Comparison of ENCODE assay signal across 12 mouse cellular contexts in the genomic region with DNA sequence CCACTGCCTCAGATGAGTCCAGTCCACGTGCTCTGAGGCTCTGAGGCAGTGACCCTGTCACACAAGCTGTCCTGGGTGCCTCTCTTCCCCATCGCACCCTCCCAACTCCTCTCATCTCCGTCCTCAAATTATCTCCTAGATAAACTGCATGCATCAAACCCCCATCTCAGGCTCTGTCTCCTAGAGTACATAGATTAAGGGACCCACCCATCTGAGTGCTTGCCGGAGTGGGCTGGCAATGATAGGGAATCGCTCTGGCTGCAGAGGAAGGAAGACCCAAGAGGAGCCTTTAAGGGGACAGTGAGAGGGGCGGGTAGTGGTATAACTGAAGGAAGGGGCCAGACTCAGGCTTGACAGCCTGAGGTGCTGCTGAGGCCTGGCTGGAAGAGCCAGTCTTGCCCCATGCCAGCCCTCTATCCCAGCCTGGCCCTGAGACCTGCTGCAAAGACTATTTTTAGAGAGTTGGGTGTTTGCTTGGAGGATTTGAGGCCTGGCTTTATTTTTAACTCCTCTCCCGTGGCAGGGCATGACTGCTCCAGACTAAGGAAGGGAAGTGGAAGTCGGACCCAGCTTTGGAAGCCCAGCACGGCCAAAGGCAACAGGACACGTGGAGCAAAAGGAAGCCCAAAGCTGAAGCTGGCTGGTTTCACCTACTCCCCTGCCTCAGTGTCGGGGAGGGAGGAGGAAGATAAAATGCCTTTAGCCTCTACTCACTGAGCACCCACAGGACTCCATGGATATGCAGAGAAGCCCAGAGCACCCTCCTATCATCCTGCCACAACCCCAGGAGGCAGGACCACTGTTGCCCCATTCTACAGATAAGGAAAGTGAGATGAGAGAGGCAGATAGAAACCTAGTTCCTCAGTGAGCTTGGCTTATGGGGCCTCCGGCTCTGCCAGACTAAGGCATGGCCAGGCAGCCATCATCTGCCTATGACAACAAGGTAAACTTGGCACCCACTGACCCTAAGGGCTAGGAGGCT. TPM values are rescaled to one million over a fixed set of nuclear protein-coding genes. Genes with fewer than 3 reads are reported as not detected.
DNase-seq lines count a peak whose midpoint lies in the region; ATAC-seq and TF ChIP-seq lines count a peak whose summit lies in the region.
"Had no signal": no experiment of that assay in that cellular context is flagged by ENCODE, and none has a peak within 500 bp of the region (broad histone marks: within the 10 kb centered on the region; RNA-seq: fewer than 3 reads in every experiment).

No protein-coding gene starts in this region.

- no peak overlapping the region for H3K4me2 ChIP-seq in midbrain, postnatal 0 days (ENCODE audit: low read depth, low read length, poor library complexity, severe bottlenecking)
- H3K4me2 ChIP-seq: forebrain, embryonic 12.5 days; midbrain, embryonic 12.5 days; neural tube, embryonic 13.5 days had no signal

- no peak for TF ChIP-seq CTCF in midbrain, postnatal 0 days (IDR thresholded peaks at IDR 0.05)

- H3K9me3 ChIP-seq in midbrain, postnatal 0 days (ENCODE audit: low read length) = no peaks in the 10 kb centered on the region
- H3K9me3 ChIP-seq: forebrain, embryonic 12.5 days; midbrain, embryonic 12.5 days; neural tube, embryonic 13.5 days had no signal

- H3K36me3 ChIP-seq in midbrain, postnatal 0 days (ENCODE audit: insufficient read depth, low read length) = no peaks in the 10 kb centered on the region
- H3K36me3 ChIP-seq: forebrain, embryonic 12.5 days; midbrain, embryonic 12.5 days; neural tube, embryonic 13.5 days had no signal

- intact Hi-C loops in heart, postnatal 10 days (cut with DNase I) = no loop called here
- intact Hi-C loops in left cerebral cortex, postnatal 14 days (cut with DNase I) = no loop called here

- peak; percentile 79 for DNase-seq in gastrocnemius, adult 18-20 months (ENCODE audit: low spot score)
- DNase-seq in gastrocnemius, postnatal 4 days (ENCODE audit: low spot score in 2 of 2) = no peak
- peak; percentile 70 for DNase-seq in gastrocnemius, postnatal 25 days
- peak; percentile 75 to 81 for DNase-seq in heart, postnatal 10 days
- peak; percentile 41 for DNase-seq in lung, postnatal 10 days
- no peak for DNase-seq in midbrain, postnatal 0 days (ENCODE audit: low spot score)
- no peak for DNase-seq in adrenal gland, adult (ENCODE audit: inconsistent age in 2 of 2, low spot score in 1 of 2)
- no peak for DNase-seq in left cerebral cortex, postnatal 14 days (ENCODE audit: low spot score in 2 of 2)
- DNase-seq: kidney, adult 18-20 months had no signal

- no peaks in the 10 kb centered on the region for H3K27me3 ChIP-seq in midbrain, postnatal 0 days (ENCODE audit: insufficient read depth, low read length)
- H3K27me3 ChIP-seq: forebrain, embryonic 12.5 days; midbrain, embryonic 12.5 days; neural tube, embryonic 13.5 days had no signal

- H3K9ac ChIP-seq in midbrain, postnatal 0 days (replicated peaks; ENCODE audit: low read length, poor library complexity, severe bottlenecking) = no peak overlapping the region
- H3K9ac ChIP-seq: forebrain, embryonic 12.5 days; midbrain, embryonic 12.5 days; neural tube, embryonic 13.5 days had no signal

- no peak overlapping the region for H3K4me3 ChIP-seq in midbrain, postnatal 0 days (ENCODE audit: low read depth, low read length)
- H3K4me3 ChIP-seq: forebrain, embryonic 12.5 days; midbrain, embryonic 12.5 days; neural tube, embryonic 13.5 days had no signal

- no peak for ATAC-seq in midbrain, postnatal 0 days (ENCODE audit: low FRiP score)

- H3K27ac ChIP-seq in midbrain, postnatal 0 days (ENCODE audit: low read depth, low read length) = no peak overlapping the region
- H3K27ac ChIP-seq: forebrain, embryonic 12.5 days; midbrain, embryonic 12.5 days; neural tube, embryonic 13.5 days had no signal

- no peaks in the 10 kb centered on the region for H3K4me1 ChIP-seq in midbrain, postnatal 0 days (ENCODE audit: insufficient read depth, low read length)
- H3K4me1 ChIP-seq: forebrain, embryonic 12.5 days; midbrain, embryonic 12.5 days; neural tube, embryonic 13.5 days had no signal

- 79% methylated on average over 12 of the region's 12 CpGs for WGBS in midbrain, postnatal 0 days

RNA-seq across cellular contexts. Expression of gene Jph2, which starts 34.6 kb away (rescaled TPM):
- 100 to 1,000 TPM; 401 to 487 TPM for total RNA-seq in gastrocnemius, adult 18-20 months (2021)
- 100 to 1,000 TPM; 166 to 199 TPM for total RNA-seq in gastrocnemius, postnatal 4 days (2021)
- total RNA-seq in gastrocnemius, postnatal 25 days (2021) = 100 to 1,000 TPM; 424 to 451 TPM
- total RNA-seq in heart, postnatal 10 days (2021) = 100 to 1,000 TPM; 378 to 449 TPM
- total RNA-seq in midbrain, postnatal 0 days (2014; rRNA removed) = 2.3 and 3.5 TPM in 2 replicates
- 1.5 and 2.2 TPM in 2 replicates for polyA plus RNA-seq in midbrain, postnatal 0 days (2015; fragmentation: Nextera tagmentation; extraction: Ambion mirVana)
- under 1 TPM; 0.51 to 0.72 TPM for total RNA-seq in left cerebral cortex, postnatal 14 days (2021)

Comparison
In these comparisons a context has a peak if more than half of its experiments do, and no peak if none do; other contexts are left out.
1. DNase-seq: peak in gastrocnemius, adult 18-20 months (single experiment), gastrocnemius, postnatal 25 days (single experiment), heart, postnatal 10 days (2 of 2) and lung, postnatal 10 days (single experiment); none in gastrocnemius, postnatal 4 days (0 of 2), midbrain, postnatal 0 days (single experiment), adrenal gland, adult (0 of 2) and left cerebral cortex, postnatal 14 days (0 of 2).
2. RNA of gene Jph2, which starts 34.6 kb away (total RNA-seq): 401 to 487 TPM in gastrocnemius, adult 18-20 months, 424 to 451 TPM in gastrocnemius, postnatal 25 days, 378 to 449 TPM in heart, postnatal 10 days and 166 to 199 TPM in gastrocnemius, postnatal 4 days; 2.3 to 3.5 TPM in midbrain, postnatal 0 days and 0.51 to 0.72 TPM in left cerebral cortex, postnatal 14 days; every median in the first group is over 10 times any median in the second.